Mouse (Mus musculus): ENCODE results near the gene Hist1h2ag. TPM values are rescaled to one million over a fixed set of nuclear protein-coding genes. Genes with fewer than 3 reads are reported as not detected.
A peak's percentile ranks its signal among the peaks of the same experiment; 100 is the strongest.
"Not testable (repeated sequence)": the region's sequence is repeated elsewhere in the genome, so short reads cannot be mapped to it uniquely, and the experiment has no call there.

Gene Hist1h2ag
- total RNA-seq, 2 experiments from 2014 or later = 16.5 to 20.6 TPM

DNA sequence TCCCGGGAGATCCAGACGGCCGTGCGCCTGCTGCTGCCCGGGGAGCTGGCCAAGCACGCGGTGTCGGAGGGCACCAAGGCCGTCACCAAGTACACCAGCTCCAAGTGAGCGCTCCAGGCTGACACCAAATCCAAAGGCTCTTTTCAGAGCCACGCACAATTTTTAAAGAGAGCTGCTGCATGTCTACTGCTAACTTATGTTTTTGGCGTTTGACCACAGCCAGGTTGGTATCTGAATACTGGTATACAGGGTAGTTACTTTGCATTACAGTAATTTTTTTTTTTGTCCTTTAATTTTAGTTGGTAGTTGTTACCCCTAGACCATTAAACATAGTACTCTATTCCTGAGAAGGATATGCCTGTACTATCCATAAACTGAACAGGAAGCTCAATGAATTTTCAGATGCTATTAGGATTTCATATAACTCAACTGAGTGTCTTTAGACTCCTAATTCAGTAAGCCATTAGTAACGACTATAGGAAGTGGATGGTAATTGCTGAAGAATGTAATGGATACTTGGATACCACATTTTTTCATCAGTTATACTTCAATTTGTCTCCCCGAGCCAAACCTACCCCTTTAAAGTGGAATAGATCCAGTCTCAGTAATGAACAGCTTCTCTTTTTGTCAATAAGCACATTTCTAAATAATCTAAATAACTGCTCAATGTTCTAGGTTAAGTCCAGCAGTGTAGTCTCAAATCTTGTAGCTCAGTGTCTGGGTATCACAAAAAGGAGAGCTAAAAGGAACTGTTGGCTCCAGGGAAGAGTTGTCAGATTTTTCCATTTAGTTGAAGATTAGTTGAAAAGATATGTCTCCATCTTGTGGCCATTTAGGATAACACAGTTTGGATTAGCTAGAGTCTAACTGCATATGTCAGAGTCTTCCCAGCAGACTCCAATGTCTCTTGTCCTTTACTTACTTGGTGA is 1.0 kb upstream of the Hist1h2ag start:
- TF ChIP-seq CTCF (conservative IDR thresholded peaks at IDR 0.05) = peak; percentile 88
- Histone ChIP-seq H3K27ac (peak overlapping the region; percentile 70), H3K4me3 (peak overlapping the region; percentile 54)
- no peak for DNase-seq (ENCODE audit: low spot score in 2 of 2)

- DNase-seq (ENCODE audit: low spot score in 2 of 2) = no peak
- H3K4me3 ChIP-seq = peak overlapping the region; percentile 56; the same call in 1 of the 2 replicates
- peak overlapping the region; percentile 86 for H3K27ac ChIP-seq
- no peak for TF ChIP-seq CTCF (conservative IDR thresholded peaks at IDR 0.05)
These were observed 835 bp downstream of the Hist1h2ag start for GRCm38 (mm10) chr13:22041651-22042567.

DNA sequence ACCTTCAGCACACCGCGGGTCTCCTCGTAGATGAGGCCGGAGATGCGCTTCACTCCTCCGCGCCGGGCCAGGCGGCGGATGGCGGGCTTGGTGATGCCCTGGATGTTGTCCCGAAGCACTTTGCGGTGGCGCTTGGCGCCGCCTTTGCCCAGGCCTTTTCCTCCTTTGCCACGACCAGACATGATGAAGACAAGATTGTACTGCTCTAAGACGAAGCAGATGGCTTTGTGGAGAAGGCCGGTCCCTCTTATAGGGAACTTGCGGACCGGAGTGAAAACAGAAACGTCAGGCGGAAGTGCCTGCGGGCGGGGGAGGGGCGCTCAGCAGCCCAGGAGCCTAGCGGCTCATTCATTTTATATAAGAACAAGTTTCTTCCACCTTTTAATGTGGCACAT is 1.6 kb downstream of the Hist1h2ag start, which contains the start of gene Hist1h4i:
Gene Hist1h4i (minus strand): TSS at position 221 of the 395 bp plus-strand sequence.
- DNase-seq (ENCODE audit: low spot score in 2 of 2) = peak; percentile 96 to 97
- Histone ChIP-seq H3K4me3 (peak within 1 kb of the TSS; percentile 56), H3K27ac (peak within 1 kb of the TSS; percentile 86)

- DNase-seq (ENCODE audit: low spot score in 2 of 2) = no peak
- TF ChIP-seq CTCF (conservative IDR thresholded peaks at IDR 0.05) = no peak
- peak overlapping the region; percentile 56 for H3K4me3 ChIP-seq
- peak overlapping the region; percentile 86 for H3K27ac ChIP-seq
These were observed 2.1 kb downstream of the Hist1h2ag start for GRCm38 (mm10) chr13:22040464-22041141.

- H3K4me3 ChIP-seq = peak overlapping the region; percentile 56
- DNase-seq (ENCODE audit: low spot score in 2 of 2) = no peak
- peak overlapping the region; percentile 86; the same call in 1 of the 2 replicates for H3K27ac ChIP-seq
- TF ChIP-seq CTCF (conservative IDR thresholded peaks at IDR 0.05) = no peak
These were observed 2.7 kb downstream of the Hist1h2ag start for GRCm38 (mm10) chr13:22039951-22040463.

DNA sequence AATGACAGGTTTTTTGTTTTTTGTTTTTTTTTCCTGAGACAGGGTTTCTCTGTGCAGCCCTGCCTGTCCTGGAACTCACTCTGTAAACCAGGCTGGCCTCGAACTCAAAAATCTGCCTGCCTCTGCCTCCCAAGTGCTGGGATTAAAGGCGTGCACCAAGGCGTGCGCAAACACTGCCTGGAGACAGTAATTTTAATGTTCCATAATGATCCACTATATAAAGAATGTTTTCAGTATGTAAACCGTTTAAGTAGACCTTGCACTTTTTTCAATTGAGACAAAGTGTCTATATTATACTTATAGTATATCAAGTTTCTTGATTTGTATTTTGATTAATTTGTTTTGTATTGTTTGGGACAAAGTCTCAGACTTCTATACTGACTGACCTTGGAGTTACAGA is 3.4 kb downstream of the Hist1h2ag start:
- TF ChIP-seq CTCF (conservative IDR thresholded peaks at IDR 0.05) = no peak
- Histone ChIP-seq H3K27ac (no peak overlapping the region), H3K4me3 (no peak overlapping the region)
- no peak for DNase-seq (ENCODE audit: low spot score in 2 of 2)

GRCm38 (mm10) chr13:22037415-22037814 is 5.3 kb downstream of the Hist1h2ag start:
- Histone ChIP-seq H3K4me3 (no peak overlapping the region), H3K27ac (no peak overlapping the region)
- DNase-seq (ENCODE audit: low spot score in 2 of 2) = no peak
- TF ChIP-seq CTCF (conservative IDR thresholded peaks at IDR 0.05) = no peak

DNA sequence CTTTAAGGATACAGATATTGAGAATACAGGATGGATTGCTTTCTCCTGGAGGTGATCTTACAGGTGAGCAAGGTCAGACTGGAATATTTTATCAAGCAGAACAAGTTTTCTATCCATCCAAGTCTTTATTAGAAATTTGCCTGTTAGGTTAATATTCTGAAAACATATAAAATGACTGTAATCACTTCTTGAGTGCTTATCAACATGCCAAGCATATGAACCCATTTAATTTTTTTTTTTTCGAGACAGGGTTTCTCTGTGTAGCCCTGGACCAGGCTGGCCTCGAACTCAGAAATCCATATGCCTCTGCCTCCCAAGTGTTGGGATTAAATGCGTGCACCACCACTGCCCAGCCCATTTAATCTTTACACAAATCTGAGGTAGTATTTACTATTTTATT is 5.8 kb downstream of the Hist1h2ag start:
- no peak overlapping the region for H3K4me3 ChIP-seq
- TF ChIP-seq CTCF (conservative IDR thresholded peaks at IDR 0.05) = no peak
- H3K27ac ChIP-seq = no peak overlapping the region
- DNase-seq (ENCODE audit: low spot score in 2 of 2) = no peak

- peak overlapping the region; percentile 43 for H3K4me3 ChIP-seq
These were observed 6.4 kb downstream of the Hist1h2ag start for GRCm38 (mm10) chr13:22036149-22036956.

DNA sequence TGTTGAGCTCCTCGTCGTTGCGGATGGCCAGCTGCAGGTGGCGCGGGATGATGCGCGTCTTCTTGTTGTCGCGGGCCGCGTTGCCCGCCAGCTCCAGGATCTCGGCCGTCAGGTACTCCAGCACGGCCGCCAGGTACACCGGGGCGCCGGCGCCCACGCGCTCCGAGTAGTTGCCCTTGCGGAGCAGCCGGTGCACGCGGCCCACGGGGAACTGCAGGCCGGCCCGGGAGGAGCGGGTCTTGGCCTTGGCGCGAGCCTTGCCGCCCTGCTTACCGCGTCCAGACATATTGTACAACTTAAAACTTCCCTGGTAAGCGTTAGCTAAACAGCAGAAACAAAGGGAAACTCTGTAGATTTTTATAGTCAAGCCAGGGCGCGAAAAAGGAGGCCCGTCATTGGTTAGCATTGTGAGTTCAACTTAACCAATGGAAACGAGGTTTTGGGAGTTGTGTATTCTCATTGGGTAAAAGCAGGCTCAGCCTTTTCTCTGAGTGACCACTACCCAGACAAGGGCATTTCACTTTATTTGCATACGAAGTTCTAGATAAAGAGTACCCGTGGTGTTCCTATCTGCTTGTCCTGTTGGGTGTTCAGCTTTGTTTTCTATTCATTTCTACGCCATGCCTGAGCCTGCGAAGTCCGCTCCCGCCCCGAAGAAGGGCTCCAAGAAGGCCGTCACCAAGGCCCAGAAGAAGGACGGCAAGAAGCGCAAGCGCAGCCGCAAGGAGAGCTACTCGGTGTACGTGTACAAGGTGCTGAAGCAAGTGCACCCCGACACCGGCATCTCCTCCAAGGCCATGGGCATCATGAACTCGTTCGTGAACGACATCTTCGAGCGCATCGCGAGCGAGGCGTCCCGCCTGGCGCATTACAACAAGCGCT is 7.2 kb downstream of the Hist1h2ag start, which contains the start of the genes Hist1h2ah and Hist1h2bk:
Gene Hist1h2ah (minus strand): TSS at position 302 of the 882 bp plus-strand sequence.
Gene Hist1h2bk (plus strand): TSS at position 604 of the 882 bp plus-strand sequence.
- H3K27ac ChIP-seq = not testable (repeated sequence)
- peak within 1 kb of the TSS; percentile 51 for H3K4me3 ChIP-seq
- peak; percentile 79 to 92 for DNase-seq (ENCODE audit: low spot score in 2 of 2)

More at GRCm38 (mm10) chr13:22036149-22036956, 6.4 kb downstream of the Hist1h2ag start:
- no peak for DNase-seq (ENCODE audit: low spot score in 2 of 2)
- no peak for TF ChIP-seq CTCF (conservative IDR thresholded peaks at IDR 0.05)
- H3K27ac ChIP-seq = no peak overlapping the region

Data from layer of hippocampus, adult 2 months (tissue).